Mouse (Mus musculus) bone marrow macrophage, adult 2 months (primary cell): ENCODE results near the gene Gzmc.

Experiments
- CTCF ChIP-seq: IDR thresholded peaks from 2 replicates; pipeline ENCODE4 v1.5.1; 2012; ENCODE audit warnings: low read depth, mild to moderate bottlenecking, low read length, moderate library complexity
- POLR2A ChIP-seq: IDR thresholded peaks from 2 replicates; pipeline ENCODE4 v1.6.1; 2012; ENCODE audit warnings: mild to moderate bottlenecking, low read depth, low read length, borderline replicate concordance

- TF ChIP-seq POLR2A (no peak), CTCF (no peak)
These were observed 28.8 kb downstream of the Gzmc start for GRCm38 (mm10) chr14:56205613-56206012.
